Comparison of ENCODE assay signal across 24 mouse cellular contexts in genomic region chr2:163443543-163443942, GRCm38 (mm10). TPM values are rescaled to one million over a fixed set of nuclear protein-coding genes. Genes with fewer than 3 reads are reported as not detected.
DNase-seq lines count a peak whose midpoint lies in the region; ATAC-seq lines count a peak whose summit lies in the region.
"Had no signal": no experiment of that assay in that cellular context is flagged by ENCODE, and none has a peak within 500 bp of the region (broad histone marks: within the 10 kb centered on the region; RNA-seq: fewer than 3 reads in every experiment).

No protein-coding gene starts in this region.

- no peak overlapping the region for H3K27ac ChIP-seq in heart, embryonic 12.5 days (ENCODE audit: poor library complexity, severe bottlenecking)
- H3K27ac ChIP-seq: embryonic facial prominence, embryonic 15.5 days; forebrain, embryonic 10.5 days; hindbrain, embryonic 10.5 days; macrophage; midbrain, embryonic 13.5 days; neural tube, embryonic 15.5 days had no signal

- H3K4me2 ChIP-seq in heart, embryonic 12.5 days: no peak overlapping the region
- H3K4me2 ChIP-seq: embryonic facial prominence, embryonic 15.5 days; midbrain, embryonic 13.5 days; neural tube, embryonic 15.5 days had no signal

- peak; percentile 97 for DNase-seq in heart, adult 11 months
- DNase-seq in retina, postnatal 1 day: peak; percentile 20
- no peak for DNase-seq in retina, embryonic 14.5 days (ENCODE audit: low spot score)
- DNase-seq in cerebellum, adult 9-10 months: peak; percentile 90
- peak; percentile 81 for DNase-seq in skeletal muscle tissue, adult 2 months (ENCODE audit: low read depth, low spot score)
- no peak for DNase-seq in urinary bladder, postnatal 10 days (ENCODE audit: low spot score)
- DNase-seq in natural killer cell, adult 2 months (ENCODE audit: low spot score in 2 of 2): no peak
- DNase-seq: kidney, adult 9 months; kidney, postnatal 4 days; layer of hippocampus, postnatal 36 days; left cerebral cortex, postnatal 4 days; lung, adult 2 months; thymus, postnatal 4 days had no signal

- H3K27me3 ChIP-seq in heart, embryonic 12.5 days (replicated peaks): peaks cover 48% of the 10 kb centered on the region
- H3K27me3 ChIP-seq: midbrain, embryonic 13.5 days; neural tube, embryonic 15.5 days had no signal

- peaks cover 2% of the 10 kb centered on the region for H3K4me1 ChIP-seq in heart, embryonic 12.5 days (replicated peaks)

- no peak for ATAC-seq in heart, embryonic 12.5 days (ENCODE audit: insufficient number of reproducible peaks, low FRiP score)
- ATAC-seq: inflammation-experienced regulatory T-cells, adult 6 months; midbrain, embryonic 13.5 days had no signal

- WGBS in heart, embryonic 12.5 days: 53% methylated on average over 6 of the region's 6 CpGs

- H3K9me3 ChIP-seq in heart, embryonic 12.5 days (replicated peaks): no peaks in the 10 kb centered on the region
- H3K9me3 ChIP-seq: embryonic facial prominence, embryonic 15.5 days; forebrain, embryonic 10.5 days; G1E; hindbrain, embryonic 10.5 days; midbrain, embryonic 13.5 days; neural tube, embryonic 15.5 days had no signal

- H3K9ac ChIP-seq in heart, embryonic 12.5 days: no peak overlapping the region
- H3K9ac ChIP-seq: embryonic facial prominence, embryonic 15.5 days; midbrain, embryonic 13.5 days; neural tube, embryonic 15.5 days had no signal

- H3K4me3 ChIP-seq in heart, embryonic 12.5 days: no peak overlapping the region
- H3K4me3 ChIP-seq: embryonic facial prominence, embryonic 15.5 days; forebrain, embryonic 10.5 days; hindbrain, embryonic 10.5 days; midbrain, embryonic 13.5 days; neural tube, embryonic 15.5 days had no signal

- H3K36me3 ChIP-seq in heart, embryonic 12.5 days: no peaks in the 10 kb centered on the region
- H3K36me3 ChIP-seq: embryonic facial prominence, embryonic 15.5 days; forebrain, embryonic 10.5 days; G1E had no signal

RNA-seq across cellular contexts. Expression of gene Gdap1l1, which starts 5.3 kb away (rescaled TPM):
- 0.19 and 0.63 TPM in 2 replicates for polyA plus RNA-seq in heart, embryonic 12.5 days (2016; fragmentation: Nextera tagmentation; extraction: Ambion mirVana)
- polyA plus RNA-seq: G1E; liver, adult 2 months had no signal

RNA-seq across cellular contexts. Expression of gene Oser1, which starts 19.0 kb away (rescaled TPM):
- 55.3 and 57.2 TPM in 2 replicates for polyA plus RNA-seq in heart, embryonic 12.5 days (2016; fragmentation: Nextera tagmentation; extraction: Ambion mirVana)

RNA-seq across cellular contexts. Expression of gene Fitm2, which starts 28.9 kb away (rescaled TPM):
- polyA plus RNA-seq in heart, embryonic 12.5 days (2016; fragmentation: Nextera tagmentation; extraction: Ambion mirVana): 14.2 and 15.5 TPM in 2 replicates

RNA-seq across cellular contexts. Expression of gene Jph2, which starts 45.8 kb away (rescaled TPM):
- 62.5 and 62.7 TPM in 2 replicates for polyA plus RNA-seq in heart, embryonic 12.5 days (2016; fragmentation: Nextera tagmentation; extraction: Ambion mirVana)
- polyA plus RNA-seq: G1E; inflammation-experienced regulatory T-cells, adult 6 months; macrophage had no signal

RNA-seq across cellular contexts. Expression of gene R3hdml, which starts 48.6 kb away (rescaled TPM):
- polyA plus RNA-seq in heart, embryonic 12.5 days (2016; fragmentation: Nextera tagmentation; extraction: Ambion mirVana): not detected in 2 replicates
- polyA plus RNA-seq: forebrain, embryonic 10.5 days; G1E; gonadal fat pad, adult 2 months; hindbrain, embryonic 10.5 days; inflammation-experienced regulatory T-cells, adult 6 months; liver, adult 2 months; lung, adult 2 months; macrophage; midbrain, embryonic 13.5 days had no signal

Comparison
In these comparisons a context has a peak if more than half of its experiments do, and no peak if none do; other contexts are left out.
1. DNase-seq: peak in heart, adult 11 months (single experiment), retina, postnatal 1 day (single experiment), cerebellum, adult 9-10 months (single experiment) and skeletal muscle tissue, adult 2 months (single experiment); none in retina, embryonic 14.5 days (single experiment), urinary bladder, postnatal 10 days (single experiment) and natural killer cell, adult 2 months (0 of 2).